Mouse (Mus musculus): ENCODE data around the gene Ncam2.

The Ncam2 gene

DNA sequence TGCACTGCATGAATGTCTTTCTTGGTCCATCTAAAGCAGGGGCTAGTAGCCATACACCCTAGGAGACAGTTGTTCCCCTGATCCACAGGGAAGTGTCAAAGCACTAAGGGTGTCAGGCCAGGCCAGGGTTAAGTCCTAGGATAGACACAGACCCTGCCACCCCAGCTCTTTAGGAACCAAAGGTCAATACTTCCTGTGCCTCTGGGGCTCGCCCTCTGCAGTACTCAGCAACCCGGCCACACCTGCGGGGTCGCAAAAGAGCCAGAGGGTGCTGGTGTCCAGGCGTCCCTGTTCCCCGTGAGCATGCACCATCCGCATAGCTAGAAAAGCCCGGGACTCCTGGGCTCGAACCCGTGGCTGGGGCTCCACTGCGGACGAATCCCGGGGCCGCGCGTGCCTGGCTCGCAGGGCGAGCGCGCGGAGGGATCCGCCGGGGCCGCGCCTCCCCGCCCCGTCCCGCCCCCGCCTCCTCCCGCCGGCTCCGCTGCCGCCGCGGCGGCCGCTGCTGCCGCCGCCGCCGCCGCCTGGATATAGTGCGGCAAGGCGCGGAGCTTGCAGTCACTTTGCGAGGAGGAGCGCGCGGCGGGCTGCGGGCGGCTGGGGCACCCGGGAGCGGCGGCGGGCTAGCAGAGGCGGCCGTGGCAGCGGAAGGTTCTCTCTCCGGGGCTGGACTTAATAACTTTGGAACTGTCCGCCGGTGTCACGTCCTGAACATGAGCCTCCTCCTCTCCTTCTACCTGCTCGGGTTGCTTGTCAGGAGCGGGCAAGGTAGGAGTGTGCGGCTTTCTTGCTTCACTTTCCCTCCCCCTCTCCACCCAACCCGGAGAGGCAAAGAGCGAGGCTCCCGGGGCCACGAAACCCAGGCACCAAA lies at the start of gene Ncam2:
Ncam2 (plus strand) TSS at position 497 of the 871 bp plus-strand sequence.
- peak; percentile 86 to 87 for DNase-seq

DNA sequence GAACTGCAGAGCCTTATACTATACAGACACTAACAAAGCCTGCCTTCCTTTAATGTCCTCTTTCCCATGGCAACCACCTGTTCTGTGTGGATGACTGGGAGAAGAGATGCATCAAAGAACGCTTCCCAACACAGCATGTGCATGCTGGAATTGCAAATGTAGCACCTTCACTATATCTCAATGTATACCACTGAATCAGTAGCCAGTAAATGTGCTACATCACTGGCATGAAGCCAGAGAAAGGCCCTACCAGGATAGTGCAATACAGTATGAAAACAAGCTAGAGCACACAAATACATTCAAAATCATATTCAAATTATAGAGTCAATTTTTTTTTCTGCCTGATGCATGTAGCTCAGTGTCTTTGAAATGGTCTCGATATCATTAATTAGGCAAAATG lies 29.7 kb upstream of the Ncam2 start:
- DNase-seq, result no peak

- peak; percentile 39 to 71 for DNase-seq
Observed at GRCm38 (mm10) chr16:81175302-81175943, 25.1 kb upstream of the Ncam2 start.

DNA sequence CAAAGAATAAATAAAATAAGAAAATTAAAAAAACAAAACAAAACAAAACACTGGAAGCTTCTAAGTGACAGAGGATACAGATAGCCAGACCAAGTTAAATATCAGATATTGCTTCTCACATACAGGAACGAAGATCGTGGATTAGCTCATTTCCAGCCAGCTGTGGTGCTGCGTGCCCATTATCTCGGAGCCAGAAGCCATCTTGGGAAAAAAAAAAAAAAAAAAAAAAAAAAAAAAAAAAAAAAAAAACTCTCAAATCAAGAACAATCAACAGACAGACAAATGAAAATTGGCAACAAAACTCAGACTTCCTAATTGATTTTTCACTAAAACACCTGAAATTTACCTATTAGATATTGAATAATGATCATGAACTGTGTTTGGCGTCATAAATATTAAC lies 20.7 kb upstream of the Ncam2 start:
- DNase-seq, result no peak

GRCm38 (mm10) chr16:81187579-81188179 lies 12.8 kb upstream of the Ncam2 start:
- peak; percentile 61 to 69 for DNase-seq

GRCm38 (mm10) chr16:81191621-81192020 lies 8.9 kb upstream of the Ncam2 start:
- DNase-seq, result no peak

DNA sequence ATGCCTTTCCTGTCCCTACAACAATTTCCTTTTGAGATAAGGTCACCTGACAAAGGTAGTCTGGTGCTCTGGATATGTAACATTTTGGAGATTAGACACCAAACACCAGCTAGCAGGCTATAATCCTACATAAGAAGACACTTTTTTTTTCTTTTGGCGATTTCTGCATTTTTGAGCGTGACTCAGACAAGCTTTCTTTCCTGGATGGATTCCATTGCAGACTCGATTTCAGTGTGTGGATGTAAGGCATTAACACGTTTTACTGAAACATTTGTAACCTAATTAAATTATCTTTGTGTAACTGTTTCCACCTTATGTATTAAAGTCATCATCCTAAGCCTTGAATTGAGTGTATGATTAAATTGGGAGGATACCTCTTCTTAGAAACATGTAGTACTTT lies 7.9 kb upstream of the Ncam2 start:
- no peak for DNase-seq

GRCm38 (mm10) chr16:81199467-81199866 lies 1.0 kb upstream of the Ncam2 start:
- DNase-seq, result no peak

GRCm38 (mm10) chr16:81201471-81201870 lies 974 bp downstream of the Ncam2 start:
- peak in 1 of 2 experiments; percentile 6 for DNase-seq

DNA sequence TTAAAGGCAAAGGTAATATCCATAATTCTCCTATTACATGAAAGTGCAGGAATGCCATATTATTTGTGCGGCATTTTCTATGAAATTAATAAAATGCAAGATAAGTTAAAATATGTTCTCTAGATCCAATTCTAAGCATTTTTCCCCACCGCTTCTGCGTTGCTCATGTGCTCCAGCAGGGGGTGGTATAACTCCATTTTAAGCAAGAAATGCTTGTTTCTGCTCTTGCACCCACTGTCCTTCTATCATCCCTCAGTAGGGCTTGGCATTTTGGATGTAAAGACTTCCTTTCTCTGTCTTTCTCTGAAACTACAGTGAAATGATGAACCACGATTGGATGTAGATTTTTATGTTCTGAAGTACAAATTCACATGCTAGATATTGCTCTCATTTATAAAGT lies 1.5 kb downstream of the Ncam2 start:
- DNase-seq, result peak; percentile 74 to 81

GRCm38 (mm10) chr16:81202721-81203161 lies 2.2 kb downstream of the Ncam2 start:
- DNase-seq, result peak; percentile 32 to 47

DNA sequence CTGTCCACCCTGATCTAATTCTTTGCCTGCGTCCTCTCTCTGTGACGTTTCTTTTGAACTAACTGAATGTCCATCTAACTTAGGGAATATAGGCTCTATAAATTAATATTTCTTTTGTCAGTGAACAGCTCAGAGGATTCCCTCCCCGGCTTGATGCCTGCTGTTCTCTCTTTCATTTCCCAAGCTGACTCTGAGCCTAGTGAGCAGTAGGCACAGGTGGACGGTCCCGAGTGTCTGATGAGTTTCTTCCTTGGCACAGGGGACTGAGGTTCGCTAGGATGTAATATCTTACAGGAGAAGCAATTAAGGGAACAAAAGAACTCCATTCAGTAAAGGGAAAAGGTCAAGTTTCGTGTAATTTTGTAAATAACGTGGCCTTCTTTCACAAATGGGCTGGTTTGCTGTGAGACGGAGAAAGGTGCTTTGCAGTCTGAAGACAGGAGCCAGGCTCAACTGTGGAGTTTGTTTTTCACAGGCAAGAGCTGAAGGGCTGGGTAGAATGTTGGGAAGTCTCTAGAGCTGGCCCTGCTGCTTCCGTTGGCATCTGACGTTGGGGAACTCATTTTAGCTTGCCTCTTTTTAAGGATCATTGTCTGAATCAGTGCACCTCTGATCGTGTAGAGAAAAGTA lies 4.0 kb downstream of the Ncam2 start:
- peak; percentile 38 to 42 for DNase-seq

DNA sequence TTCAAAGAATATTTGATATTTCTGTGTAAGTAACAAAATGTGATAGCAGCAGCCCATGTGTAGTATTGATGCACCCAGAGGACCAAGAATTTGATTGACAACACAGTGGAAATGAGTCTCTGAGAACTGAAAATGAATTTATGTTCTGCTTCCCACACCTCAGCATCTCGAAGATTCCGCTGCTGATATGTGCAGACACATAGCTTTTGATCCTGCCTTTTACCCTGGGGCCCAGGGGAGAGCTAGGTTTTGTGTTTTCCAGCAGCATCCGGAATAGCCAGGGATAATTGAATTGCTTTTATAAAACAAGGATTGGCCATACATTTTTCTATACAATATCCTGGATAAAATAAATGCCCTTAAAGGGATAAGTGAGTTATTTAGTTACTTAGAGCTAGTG lies 20.7 kb downstream of the Ncam2 start:
- no peak for DNase-seq

- peak in 1 of 2 experiments; percentile 26 for DNase-seq
Observed at GRCm38 (mm10) chr16:81223841-81224240, 23.3 kb downstream of the Ncam2 start.

DNA sequence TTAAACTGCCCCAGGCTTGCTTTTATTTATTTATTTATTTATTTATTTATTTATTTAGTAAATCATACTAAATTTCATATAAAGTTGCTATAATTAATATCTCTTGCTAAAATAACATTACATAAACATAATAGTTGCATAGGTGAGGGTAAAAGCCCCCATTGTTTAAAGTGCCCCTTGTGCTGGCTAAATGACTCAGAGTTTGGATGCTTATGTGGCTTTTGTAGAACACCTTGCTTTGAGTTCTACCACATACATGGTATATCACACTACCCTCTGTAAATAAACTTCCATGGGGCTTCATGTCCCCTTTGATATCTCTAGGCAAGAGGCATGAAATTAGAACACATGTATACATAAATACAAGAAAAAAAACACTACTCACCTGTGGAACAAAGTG lies 23.8 kb downstream of the Ncam2 start:
- DNase-seq, result no peak

GRCm38 (mm10) chr16:81254875-81255274 lies 54.4 kb downstream of the Ncam2 start:
- DNase-seq, result no peak

DNA sequence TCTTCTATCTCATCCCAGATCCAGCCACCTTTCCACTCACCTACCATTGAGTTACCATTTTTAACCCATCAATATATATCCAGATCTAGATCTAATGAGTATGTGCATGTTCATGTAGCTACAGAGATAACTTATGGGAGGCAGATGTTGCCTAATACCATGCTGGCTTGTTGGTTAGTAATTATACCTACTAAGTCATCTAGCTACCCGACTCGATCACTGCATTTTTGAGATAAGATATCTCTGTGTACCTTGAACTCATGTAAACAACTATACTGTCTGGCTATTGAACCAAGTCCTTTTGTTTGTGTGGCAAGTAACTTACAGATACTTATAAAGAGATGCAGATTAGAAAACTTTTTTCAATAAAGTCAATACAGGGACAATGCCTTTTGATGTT lies 59.9 kb downstream of the Ncam2 start:
- no peak for DNase-seq

- no peak for DNase-seq
Observed at GRCm38 (mm10) chr16:81273597-81274360, 73.3 kb downstream of the Ncam2 start.

- peak; percentile 53 to 82 for DNase-seq
Observed at GRCm38 (mm10) chr16:81284241-81284640, 83.7 kb downstream of the Ncam2 start.

GRCm38 (mm10) chr16:81284859-81285837 lies 84.7 kb downstream of the Ncam2 start:
- no peak for DNase-seq

DNA sequence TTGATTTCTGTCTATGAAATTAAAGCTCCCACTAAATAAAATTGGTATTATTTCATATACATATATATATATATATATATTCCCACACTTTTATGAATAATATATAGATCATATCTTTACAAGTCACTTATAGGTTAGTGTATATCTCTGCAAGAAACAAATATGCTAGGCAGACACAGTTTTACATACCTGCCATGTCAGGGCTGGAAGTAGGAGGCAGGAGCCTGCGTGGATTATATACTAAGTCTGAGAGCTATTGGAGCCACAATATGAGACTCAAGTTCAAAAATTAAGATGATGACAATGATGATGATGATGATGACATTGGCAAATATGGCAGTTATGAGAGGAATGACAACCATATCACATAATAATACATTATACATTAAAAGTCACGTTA lies 85.4 kb downstream of the Ncam2 start:
- DNase-seq, result no peak
